ENCODE assay signal across 8 mouse cellular contexts in genomic region chr2:73428803-73429468, GRCm38 (mm10). TPM values are rescaled to one million over a fixed set of nuclear protein-coding genes. Genes with fewer than 3 reads are reported as not detected.
DNase-seq lines count a peak whose midpoint lies in the region; ATAC-seq lines count a peak whose summit lies in the region.

No protein-coding gene starts in this region.

- no peaks in the 10 kb centered on the region for H3K27me3 ChIP-seq in heart, embryonic 15.5 days
- no peaks in the 10 kb centered on the region for H3K27me3 ChIP-seq in neural tube, embryonic 11.5 days (ENCODE audit: control insufficient read depth, insufficient read depth, low read length)
- no peaks in the 10 kb centered on the region for H3K27me3 ChIP-seq in forebrain, embryonic 10.5 days (ENCODE audit: poor library complexity, severe bottlenecking)
- H3K27me3 ChIP-seq in kidney, embryonic 14.5 days (ENCODE audit: control insufficient read depth, insufficient read depth, low read length) = no peaks in the 10 kb centered on the region

- H3K27ac ChIP-seq in heart, embryonic 15.5 days = no peak overlapping the region
- H3K27ac ChIP-seq in neural tube, embryonic 11.5 days (ENCODE audit: low read depth, low read length) = no peak overlapping the region
- no peak overlapping the region for H3K27ac ChIP-seq in forebrain, embryonic 10.5 days
- no peak overlapping the region for H3K27ac ChIP-seq in kidney, embryonic 14.5 days (ENCODE audit: low read depth, low read length)

- 48% methylated on average over 21 of the region's 21 CpGs for WGBS in heart, embryonic 15.5 days
- WGBS in neural tube, embryonic 11.5 days = 50% methylated on average over 21 of the region's 21 CpGs
- WGBS in forebrain, embryonic 10.5 days = 81% methylated on average over 21 of the region's 21 CpGs
- WGBS in kidney, embryonic 14.5 days = 67% methylated on average over 21 of the region's 21 CpGs

- no peaks in the 10 kb centered on the region for H3K4me1 ChIP-seq in heart, embryonic 15.5 days (replicated peaks)
- H3K4me1 ChIP-seq in neural tube, embryonic 11.5 days (ENCODE audit: control insufficient read depth, insufficient read depth, low read length) = no peaks in the 10 kb centered on the region
- peaks cover 9% of the 10 kb centered on the region for H3K4me1 ChIP-seq in forebrain, embryonic 10.5 days
- H3K4me1 ChIP-seq in kidney, embryonic 14.5 days (ENCODE audit: control insufficient read depth, insufficient read depth, low read length) = no peaks in the 10 kb centered on the region

- no peak overlapping the region for H3K4me2 ChIP-seq in heart, embryonic 15.5 days
- H3K4me2 ChIP-seq in neural tube, embryonic 11.5 days (ENCODE audit: low read depth) = no peak overlapping the region
- H3K4me2 ChIP-seq in kidney, embryonic 14.5 days (replicated peaks; ENCODE audit: low read depth, low read length) = no peak overlapping the region

- peak; percentile 66 for ATAC-seq in heart, embryonic 15.5 days (replicated peaks; ENCODE audit: insufficient number of reproducible peaks, insufficient read depth, low FRiP score, low read depth)
- ATAC-seq in neural tube, embryonic 11.5 days (ENCODE audit: insufficient read depth, low FRiP score, low TSS enrichment) = no peak
- no peak for ATAC-seq in kidney, embryonic 14.5 days (ENCODE audit: low FRiP score, low TSS enrichment)

- H3K4me3 ChIP-seq in heart, embryonic 15.5 days = no peak overlapping the region
- H3K4me3 ChIP-seq in neural tube, embryonic 11.5 days (ENCODE audit: low read depth, low read length) = no peak overlapping the region
- H3K4me3 ChIP-seq in forebrain, embryonic 10.5 days = no peak overlapping the region
- no peak overlapping the region for H3K4me3 ChIP-seq in kidney, embryonic 14.5 days (ENCODE audit: low read length)

- peaks cover 3% of the 10 kb centered on the region; the same call in 1 of the 2 replicates for H3K36me3 ChIP-seq in heart, embryonic 15.5 days
- no peaks in the 10 kb centered on the region for H3K36me3 ChIP-seq in neural tube, embryonic 11.5 days (ENCODE audit: control insufficient read depth, insufficient read depth, low read length)
- peaks cover 24% of the 10 kb centered on the region for H3K36me3 ChIP-seq in forebrain, embryonic 10.5 days (replicated peaks)
- peaks cover 4% of the 10 kb centered on the region; the same call in 1 of the 2 replicates for H3K36me3 ChIP-seq in kidney, embryonic 14.5 days (ENCODE audit: control insufficient read depth, insufficient read depth, low read length)

- peak; percentile 45 for DNase-seq in layer of hippocampus, adult 11-12 months (ENCODE audit: low spot score)
- DNase-seq in layer of hippocampus, adult 9-10 months (ENCODE audit: low spot score) = no peak
- peak; percentile 24 to 29 for DNase-seq in adrenal gland, postnatal 36 days
- DNase-seq in neural tube, embryonic 11.5 days (ENCODE audit: low spot score) = peak; percentile 41
- DNase-seq in kidney, adult 11 months = no peak
- DNase-seq in forebrain, embryonic 10.5 days (ENCODE audit: extremely low spot score, low spot score) = no peak

- H3K9ac ChIP-seq in heart, embryonic 15.5 days = no peak overlapping the region
- no peak overlapping the region for H3K9ac ChIP-seq in neural tube, embryonic 11.5 days (ENCODE audit: low read length)
- no peak overlapping the region for H3K9ac ChIP-seq in kidney, embryonic 14.5 days (ENCODE audit: low read depth, low read length)

- no peaks in the 10 kb centered on the region for H3K9me3 ChIP-seq in heart, embryonic 15.5 days (replicated peaks)
- no peaks in the 10 kb centered on the region for H3K9me3 ChIP-seq in neural tube, embryonic 11.5 days (ENCODE audit: control insufficient read depth, low read length)
- no peaks in the 10 kb centered on the region for H3K9me3 ChIP-seq in forebrain, embryonic 10.5 days
- no peaks in the 10 kb centered on the region for H3K9me3 ChIP-seq in kidney, embryonic 14.5 days (ENCODE audit: control insufficient read depth, low read length)

RNA-seq across cellular contexts. Expression of gene Gpr155, which starts 42.6 kb away (rescaled TPM):
- total RNA-seq in adrenal gland, postnatal 36 days (2021) = 1 to 10 TPM; 5.3 to 6.0 TPM
- polyA plus RNA-seq in heart, embryonic 15.5 days (2015; fragmentation: Nextera tagmentation; extraction: Ambion mirVana) = 4.7 and 6.2 TPM in 2 replicates
- polyA plus RNA-seq in neural tube, embryonic 11.5 days (2014; fragmentation: Nextera tagmentation; extraction: Ambion mirVana) = 5.0 and 6.4 TPM in 2 replicates
- polyA plus RNA-seq in forebrain, embryonic 10.5 days (2016; fragmentation: Nextera tagmentation; extraction: Ambion mirVana) = 1.6 and 2.2 TPM in 2 replicates
- 4.9 and 6.9 TPM in 2 replicates for polyA plus RNA-seq in kidney, embryonic 14.5 days (2014; fragmentation: Nextera tagmentation; extraction: Ambion mirVana)

Comparison
In these comparisons a context has a peak if more than half of its experiments do, and no peak if none do; other contexts are left out.
1. DNase-seq: peak in layer of hippocampus, adult 11-12 months (single experiment), adrenal gland, postnatal 36 days (2 of 2) and neural tube, embryonic 11.5 days (single experiment); none in layer of hippocampus, adult 9-10 months (single experiment), kidney, adult 11 months (single experiment) and forebrain, embryonic 10.5 days (single experiment).